Mouse (Mus musculus) bone marrow, adult 2 months (tissue): ENCODE measurements around the gene Nmt1.

Experiments used
- CTCF ChIP-seq: fragments of 200-500 bp; IDR thresholded peaks from 2 replicates; pipeline ENCODE4 v1.5.1; 2011; ENCODE audit warnings: low read length, control low read depth; ENCODE audit not compliant: control insufficient read depth, insufficient read depth
- POLR2A ChIP-seq: fragments of 200-500 bp; IDR thresholded peaks from 2 replicates; pipeline ENCODE4 v1.6.1; 2011; ENCODE audit warnings: low read depth, mild to moderate bottlenecking, control low read depth, low read length, borderline replicate concordance; ENCODE audit not compliant: control insufficient read depth

- TF ChIP-seq CTCF, result no peak
- TF ChIP-seq POLR2A, result no peak
Observed at GRCm38 (mm10) chr11:102991681-102992080, 36.3 kb upstream of the Nmt1 start.
